Mouse (Mus musculus) CH12.LX (cell line): ENCODE data around the gene Spats2. TPM values are rescaled to one million over a fixed set of nuclear protein-coding genes. Genes with fewer than 3 reads are reported as not detected.
A peak's percentile ranks its signal among the peaks of the same experiment; 100 is the strongest.

Experiments used
- DNase-seq: peaks from one replicate; pipeline ENCODE4 v3.0.0-alpha.2; 2013; ENCODE audit errors: extremely low read depth
- H3K27ac ChIP-seq: 2 replicates; pipeline ENCODE4 v1.5.1; 2012; ENCODE audit warnings: low read depth, mild to moderate bottlenecking, control low read depth, moderate library complexity; ENCODE audit not compliant: insufficient read depth
- H3K27me3 ChIP-seq: replicated peaks from 2 replicates; pipeline ENCODE3; 2012; ENCODE audit warnings: inconsistent platforms
- H3K36me3 ChIP-seq, 2 experiments: replicated peaks in 1 of 2; 2 replicates each; pipeline versions ENCODE3 to v1.6.1; 2012; ENCODE audit warnings: inconsistent platforms in 1 of 2, low read length in 1 of 2, mild to moderate bottlenecking in 1 of 2, mixed read lengths in 1 of 2, moderate library complexity in 1 of 2; ENCODE audit not compliant: control insufficient read depth in 1 of 2, insufficient read depth in 1 of 2
- H3K4me1 ChIP-seq, 2 experiments: 2 replicates each; pipeline ENCODE4 v1.6.1; 2012; ENCODE audit warnings: inconsistent platforms in 1 of 2, moderate library complexity in 1 of 2; ENCODE audit not compliant: insufficient read depth in 2 of 2, control insufficient read depth in 1 of 2
- H3K4me2 ChIP-seq: 2 replicates; pipeline ENCODE4 v1.6.1; 2012; ENCODE audit warnings: low read depth, mild to moderate bottlenecking, control low read depth; ENCODE audit not compliant: poor library complexity, insufficient read depth, severe bottlenecking
- H3K4me3 ChIP-seq, 3 experiments: fragments of 150-350 bp in 1 of 3; sonication (generic) in 1 of 3; replicated peaks in 1 of 3; 2 replicates each; pipeline versions ENCODE3 to v1.5.1; 2011 to 2012; ENCODE audit warnings: low read depth in 2 of 3, low read length in 2 of 3, mild to moderate bottlenecking in 2 of 3, moderate library complexity in 2 of 3, control low read depth in 1 of 3, improper control_type of control experiment in 1 of 3, inconsistent platforms in 1 of 3, mixed read lengths in 1 of 3; ENCODE audit not compliant: poor library complexity in 1 of 3
- H3K79me2 ChIP-seq: replicated peaks from 2 replicates; pipeline ENCODE4 v1.6.1; 2012; ENCODE audit warnings: mild to moderate bottlenecking, moderate library complexity; ENCODE audit not compliant: control insufficient read depth, poor library complexity, insufficient read depth, severe bottlenecking; ENCODE audit errors: extremely low read depth
- H3K9ac ChIP-seq: 2 replicates; pipeline ENCODE4 v1.6.1; 2012; ENCODE audit warnings: low read depth, mild to moderate bottlenecking, control low read depth, moderate library complexity; ENCODE audit not compliant: insufficient read depth
- H3K9me3 ChIP-seq: replicated peaks from 2 replicates; pipeline ENCODE3; 2012; ENCODE audit warnings: low read length, inconsistent platforms, mixed read lengths
- CTCF ChIP-seq, 2 experiments: IDR thresholded peaks in 1 of 2; conservative IDR thresholded peaks in 1 of 2; 2 replicates each; pipeline ENCODE4 v1.5.1; 2011 to 2012; ENCODE audit warnings: low read depth in 2 of 2, low read length in 2 of 2, improper control_type of control experiment in 1 of 2, inconsistent platforms in 1 of 2, mild to moderate bottlenecking in 1 of 2, moderate library complexity in 1 of 2
- ETS1 ChIP-seq: conservative IDR thresholded peaks from 2 replicates; pipeline ENCODE4 v1.6.1; 2012; ENCODE audit warnings: low read depth, mild to moderate bottlenecking, inconsistent platforms, low read length, improper control_type of control experiment, moderate library complexity
- IRF4 ChIP-seq: IDR thresholded peaks from 2 replicates; pipeline ENCODE4 v1.6.1; 2014; ENCODE audit warnings: low read depth, mild to moderate bottlenecking, inconsistent platforms, low read length, improper control_type of control experiment
- JUN ChIP-seq: IDR thresholded peaks from 2 replicates; pipeline ENCODE4 v1.6.1; 2011; ENCODE audit warnings: low read depth, mild to moderate bottlenecking, low read length, improper control_type of control experiment, moderate library complexity; ENCODE audit not compliant: insufficient read depth
- KAT2A ChIP-seq: IDR thresholded peaks from 2 replicates; pipeline ENCODE4 v1.6.1; 2012; ENCODE audit warnings: low read length, improper control_type of control experiment, inconsistent platforms; ENCODE audit not compliant: insufficient replicate concordance
- MAFK ChIP-seq: IDR thresholded peaks from 2 replicates; pipeline ENCODE4 v1.6.1; 2011; ENCODE audit warnings: low read length, improper control_type of control experiment; ENCODE audit not compliant: insufficient replicate concordance
- MAX ChIP-seq: IDR thresholded peaks from 2 replicates; pipeline ENCODE4 v1.6.1; 2011; ENCODE audit warnings: low read length, improper control_type of control experiment
- MEF2A ChIP-seq: IDR thresholded peaks from 2 replicates; pipeline ENCODE4 v1.6.1; 2014; ENCODE audit warnings: low read depth, mild to moderate bottlenecking, inconsistent platforms, low read length, improper control_type of control experiment, borderline replicate concordance
- PAX5 ChIP-seq: IDR thresholded peaks from 2 replicates; pipeline ENCODE4 v1.6.1; 2012; ENCODE audit warnings: low read length, inconsistent platforms, mixed read lengths
- POLR2AphosphoS2 ChIP-seq: IDR thresholded peaks from 2 replicates; pipeline ENCODE4 v1.6.1; 2011; ENCODE audit warnings: low read depth, low read length, improper control_type of control experiment
- ZKSCAN1 ChIP-seq: IDR thresholded peaks from 2 replicates; pipeline ENCODE4 v1.6.1; 2012; ENCODE audit warnings: low read depth, inconsistent platforms, low read length, improper control_type of control experiment, borderline replicate concordance
- dilution Hi-C: fragments of 300-500 bp; cut with MboI; formaldehyde crosslinking; loops from 2 replicates; pipeline ENCODE4 v1.14.3; 2020; ENCODE audit warnings: low sequenced_read_pairs; ENCODE audit not compliant: extremely low pct_unique_long_range_greater_than_20kb, extremely low pct_ligation_motif_present
- in situ Hi-C: fragments of 300-500 bp; cut with MboI; formaldehyde crosslinking; loops from 3 replicates; pipeline ENCODE4 v1.14.3; 2019; ENCODE audit warnings: low sequenced_read_pairs, low pct_ligation_motif_present, low pct_unique_long_range_greater_than_20kb, mixed read lengths
- polyA plus RNA-seq: library from polyadenylated mRNA; unstranded; fragments of >175 nt; gene quantifications from 2 replicates; pipeline ENCODE4 v1.2.1, GENCODE M21; 2012; ENCODE audit warnings: low read depth; ENCODE audit not compliant: insufficient read length
- total RNA-seq, 2 experiments: library from RNA; depleted of rRNA; stranded (reverse); fragments of 300-350 nt in 1 of 2; fragments of >200 nt in 1 of 2; gene quantifications; 2 replicates each; pipeline ENCODE4 v1.2.3; 2012 to 2014

Gene Spats2
- total and polyA plus RNA-seq, 3 experiments, result 26.5 to 81.0 (median 68.3) TPM

- no peak overlapping the region for H3K27ac ChIP-seq
- no peak overlapping the region for H3K9ac ChIP-seq
- peaks cover 0 to 58% of the 10 kb centered on the region in 2 experiments; a peak in 2 of 4 replicates for H3K4me1 ChIP-seq
- in situ Hi-C loops, result no loop called here
- H3K27me3 ChIP-seq, result no peaks in the 10 kb centered on the region
- TF ChIP-seq MEF2A, result no peak
- no peak for TF ChIP-seq MAX
- peak; percentile 95 for TF ChIP-seq MAFK
- TF ChIP-seq IRF4, result no peak
- TF ChIP-seq ETS1, result no peak
- TF ChIP-seq, all 38 proteins: peak for 1
- H3K4me2 ChIP-seq, result peak overlapping the region; percentile 79
- H3K9me3 ChIP-seq, result no peaks in the 10 kb centered on the region
- peaks cover 0 to 35% of the 10 kb centered on the region in 2 experiments for H3K36me3 ChIP-seq
- peak overlapping the region in 2 of 3 experiments; percentile 77 to 91 for H3K4me3 ChIP-seq
- dilution Hi-C loops, result no loop called here
- no peak for DNase-seq
- peaks cover 22% of the 10 kb centered on the region for H3K79me2 ChIP-seq
Observed at GRCm38 (mm10) chr15:99127851-99128522, 2.3 kb downstream of the Spats2 start.

GRCm38 (mm10) chr15:99129441-99129840 is 3.7 kb downstream of the Spats2 start:
- Histone ChIP-seq H3K9me3 (no peaks in the 10 kb centered on the region), H3K4me1 (peaks cover 0 to 43% of the 10 kb centered on the region in 2 experiments; a peak in 2 of 4 replicates), H3K9ac (no peak overlapping the region), H3K36me3 (peaks cover 2 to 50% of the 10 kb centered on the region in 2 experiments), H3K4me3 (no peak overlapping the region), H3K27me3 (no peaks in the 10 kb centered on the region), H3K79me2 (peaks cover 29% of the 10 kb centered on the region), H3K4me2 (no peak overlapping the region), H3K27ac (no peak overlapping the region)
- no peak for DNase-seq
- dilution Hi-C loops (no loop called here), in situ Hi-C loops (no loop called here)
- TF ChIP-seq ETS1 (no peak), PAX5 (no peak), KAT2A (no peak), ZKSCAN1 (no peak), CTCF (conservative IDR thresholded peaks at IDR 0.05 in 1 of 2, IDR thresholded peaks at IDR 0.05 in 1 of 2; ENCODE audit: low read depth in 2 of 2, low read length in 2 of 2) (no peak), JUN (no peak), POLR2AphosphoS2 (no peak)
